Mouse (Mus musculus) liver, embryonic 13.5 days (tissue): Measurements from ENCODE around the gene Colgalt1. TPM values are rescaled to one million over a fixed set of nuclear protein-coding genes. Genes with fewer than 3 reads are reported as not detected.

Source experiments
- ATAC-seq: fragments of 200-750 bp; cut with Nextera tagmentation; 2 replicates; pipeline ENCODE4 v1.8.0; 2017; ENCODE audit warnings: low read depth, mild to moderate bottlenecking, moderate number of reproducible peaks, moderate library complexity
- DNase-seq: peaks from one replicate; pipeline ENCODE4 v3.0.0; 2022
- H3K27ac ChIP-seq: fragments of 300-500 bp; sonication (generic); 2 replicates; pipeline ENCODE4 v1.5.1; 2015; ENCODE audit warnings: moderate library complexity, mild to moderate bottlenecking, inconsistent platforms
- H3K27me3 ChIP-seq: fragments of 300-500 bp; sonication (generic); 2 replicates; pipeline ENCODE4 v1.6.1; 2015; ENCODE audit warnings: mild to moderate bottlenecking, inconsistent platforms
- H3K36me3 ChIP-seq: fragments of 300-500 bp; sonication (generic); 2 replicates; pipeline ENCODE4 v1.6.1; 2015; ENCODE audit warnings: mild to moderate bottlenecking, inconsistent platforms
- H3K4me1 ChIP-seq: fragments of 300-500 bp; sonication (generic); replicated peaks from 2 replicates; pipeline ENCODE4 v1.6.1; 2015; ENCODE audit warnings: inconsistent platforms
- H3K4me2 ChIP-seq: fragments of 300-500 bp; sonication (generic); 2 replicates; pipeline ENCODE4 v1.6.1; 2015; ENCODE audit warnings: inconsistent platforms, mild to moderate bottlenecking, moderate library complexity
- H3K4me3 ChIP-seq: fragments of 300-500 bp; sonication (generic); replicated peaks from 2 replicates; pipeline ENCODE4 v1.5.1; 2015; ENCODE audit warnings: mild to moderate bottlenecking, inconsistent platforms
- H3K9ac ChIP-seq: fragments of 300-500 bp; sonication (generic); 2 replicates; pipeline ENCODE4 v1.6.1; 2015; ENCODE audit warnings: mild to moderate bottlenecking, inconsistent platforms
- H3K9me3 ChIP-seq: fragments of 300-500 bp; sonication (generic); replicated peaks from 2 replicates; pipeline ENCODE4 v1.6.1; 2016; ENCODE audit warnings: inconsistent platforms
- whole genome bisulfite sequencing: fragments of 180-500 bp; shearing (Covaris S2); methylation state at CpG from one replicate; pipeline ENCODE4 v1.1.7; 2015; ENCODE audit not compliant: insufficient replicate concordance; 5-methylcytosine and 5-hydroxymethylcytosine counted together
- polyA plus RNA-seq: library from polyadenylated mRNA; unstranded; fragments of >200 nt; fragmentation: Nextera tagmentation; extraction: Ambion mirVana; gene quantifications from 2 replicates; pipeline ENCODE4 v1.2.1, GENCODE M21; 2015

The Colgalt1 gene
- 21.4 and 21.9 TPM in 2 replicates for polyA plus RNA-seq

- ATAC-seq (peak; percentile 99), DNase-seq (peak; percentile 97)
- H3K9ac ChIP-seq: peak within 1 kb of the TSS; percentile 91
- H3K9me3 ChIP-seq: no peaks in the 10 kb centered on the region
- peak within 1 kb of the TSS; percentile 89 for H3K4me3 ChIP-seq
- peaks cover 28% of the 10 kb centered on the region for H3K36me3 ChIP-seq
- no peaks in the 10 kb centered on the region for H3K27me3 ChIP-seq
- WGBS: under 1% methylated on average over 82 of the region's 82 CpGs
- H3K27ac ChIP-seq: peak within 1 kb of the TSS; percentile 83
- H3K4me1 ChIP-seq: peaks cover 55% of the 10 kb centered on the region
- peak within 1 kb of the TSS; percentile 99 for H3K4me2 ChIP-seq
These were observed at the start of gene Colgalt1 for GRCm38 (mm10) chr8:71610822-71611651. Gene Colgalt1 (plus strand): TSS chr8:71610998.

GRCm38 (mm10) chr8:71561401-71561800 lies 49.4 kb upstream of the Colgalt1 start:
- ATAC-seq: no peak
- no peak for DNase-seq
- peaks cover 8% of the 10 kb centered on the region; the same call in 1 of the 2 replicates for H3K9me3 ChIP-seq
- H3K27me3 ChIP-seq: peaks cover 54% of the 10 kb centered on the region
- no peak overlapping the region; the same call in 1 of the 2 replicates for H3K4me2 ChIP-seq
- no peak overlapping the region for H3K27ac ChIP-seq
- H3K9ac ChIP-seq: no peak overlapping the region
- no peak overlapping the region for H3K4me3 ChIP-seq
- 4% methylated on average over 15 of the region's 15 CpGs for WGBS
- H3K36me3 ChIP-seq: no peaks in the 10 kb centered on the region
- H3K4me1 ChIP-seq: peaks cover 48% of the 10 kb centered on the region

GRCm38 (mm10) chr8:71562751-71563150 lies 48.0 kb upstream of the Colgalt1 start:
- Histone ChIP-seq H3K4me1 (peaks cover 48% of the 10 kb centered on the region), H3K9me3 (peaks cover 8% of the 10 kb centered on the region; the same call in 1 of the 2 replicates), H3K9ac (0 out of 2 replicates have a peak overlapping the region, but pooled peaks have one; percentile 33), H3K4me2 (peak overlapping the region; percentile 60), H3K4me3 (peak overlapping the region; percentile 25; the same call in 1 of the 2 replicates), H3K27ac (no peak overlapping the region), H3K36me3 (no peaks in the 10 kb centered on the region), H3K27me3 (peaks cover 46% of the 10 kb centered on the region)
- ATAC-seq (no peak), DNase-seq (peak; percentile 54)
- 1% methylated on average over 33 of the region's 33 CpGs for WGBS

- no peak overlapping the region for H3K27ac ChIP-seq
- WGBS: 74% methylated on average over 4 of the region's 4 CpGs
- no peak for ATAC-seq
- H3K27me3 ChIP-seq: peaks cover 46% of the 10 kb centered on the region
- no peaks in the 10 kb centered on the region for H3K36me3 ChIP-seq
- H3K4me1 ChIP-seq: peaks cover 42% of the 10 kb centered on the region
- H3K9me3 ChIP-seq: peaks cover 8% of the 10 kb centered on the region; the same call in 1 of the 2 replicates
- no peak for DNase-seq
- H3K9ac ChIP-seq: no peak overlapping the region
- no peak overlapping the region for H3K4me3 ChIP-seq
- H3K4me2 ChIP-seq: no peak overlapping the region
These were observed 46.8 kb upstream of the Colgalt1 start for GRCm38 (mm10) chr8:71563992-71564391.

- Histone ChIP-seq H3K4me2 (no peak within 1 kb of the TSS), H3K9ac (no peak within 1 kb of the TSS), H3K36me3 (no peaks in the 10 kb centered on the region), H3K4me1 (peaks cover 40% of the 10 kb centered on the region), H3K27me3 (peaks cover 61% of the 10 kb centered on the region), H3K4me3 (no peak within 1 kb of the TSS), H3K27ac (no peak within 1 kb of the TSS), H3K9me3 (peaks cover 8% of the 10 kb centered on the region; the same call in 1 of the 2 replicates)
- ATAC-seq (no peak), DNase-seq (no peak)
- WGBS: 66% methylated on average over 3 of the region's 3 CpGs
These were observed 44.3 kb upstream of the Colgalt1 start, which contains the start of gene Nxnl1 for GRCm38 (mm10) chr8:71566501-71566900. Gene Nxnl1 (minus strand): TSS chr8:71566601.

- no peak overlapping the region for H3K9ac ChIP-seq
- H3K4me2 ChIP-seq: no peak overlapping the region
- ATAC-seq (no peak), DNase-seq (no peak)
- H3K27me3 ChIP-seq: peaks cover 56% of the 10 kb centered on the region
- H3K27ac ChIP-seq: no peak overlapping the region
- H3K4me1 ChIP-seq: peaks cover 31% of the 10 kb centered on the region
- no peak overlapping the region for H3K4me3 ChIP-seq
- no peaks in the 10 kb centered on the region for H3K36me3 ChIP-seq
- WGBS: 56% methylated on average over 7 of the region's 7 CpGs
- peaks cover 8% of the 10 kb centered on the region; the same call in 1 of the 2 replicates for H3K9me3 ChIP-seq
These were observed 43.2 kb upstream of the Colgalt1 start for GRCm38 (mm10) chr8:71567587-71567986.

- WGBS: 28% methylated on average over 13 of the region's 13 CpGs
- Histone ChIP-seq H3K27ac (no peak within 1 kb of the TSS), H3K4me3 (peak within 1 kb of the TSS; percentile 59), H3K27me3 (peaks cover 47% of the 10 kb centered on the region), H3K4me2 (peak within 1 kb of the TSS; percentile 81), H3K36me3 (no peaks in the 10 kb centered on the region), H3K4me1 (peaks cover 26% of the 10 kb centered on the region), H3K9ac (0 out of 2 replicates have a peak within 1 kb of the TSS, but pooled peaks have one; percentile 47), H3K9me3 (peaks cover 8% of the 10 kb centered on the region; the same call in 1 of the 2 replicates)
- ATAC-seq (no peak), DNase-seq (no peak)
These were observed 42.3 kb upstream of the Colgalt1 start, which contains the start of gene Slc27a1 for GRCm38 (mm10) chr8:71568387-71568937. Gene Slc27a1 (plus strand): TSS chr8:71568882.

- ATAC-seq (no peak), DNase-seq (no peak)
- peaks cover 26% of the 10 kb centered on the region for H3K4me1 ChIP-seq
- 53% methylated on average over 6 of the region's 6 CpGs for WGBS
- H3K9me3 ChIP-seq: peaks cover 7% of the 10 kb centered on the region; the same call in 1 of the 2 replicates
- peak overlapping the region; percentile 81 for H3K4me2 ChIP-seq
- H3K9ac ChIP-seq: no peak overlapping the region
- H3K4me3 ChIP-seq: peak overlapping the region; percentile 59; the same call in 1 of the 2 replicates
- no peak overlapping the region for H3K27ac ChIP-seq
- peaks cover 45% of the 10 kb centered on the region for H3K27me3 ChIP-seq
- no peaks in the 10 kb centered on the region for H3K36me3 ChIP-seq
These were observed 41.9 kb upstream of the Colgalt1 start for GRCm38 (mm10) chr8:71568941-71569340.

GRCm38 (mm10) chr8:71569366-71570290 lies 41.2 kb upstream of the Colgalt1 start:
- Histone ChIP-seq H3K36me3 (no peaks in the 10 kb centered on the region), H3K4me2 (peak overlapping the region; percentile 81), H3K9me3 (no peaks in the 10 kb centered on the region), H3K4me3 (peak overlapping the region; percentile 59), H3K4me1 (peaks cover 26% of the 10 kb centered on the region), H3K27me3 (peaks cover 45% of the 10 kb centered on the region), H3K9ac (0 out of 2 replicates have a peak overlapping the region, but pooled peaks have one; percentile 47), H3K27ac (no peak overlapping the region)
- ATAC-seq (peak; percentile 64), DNase-seq (peak; percentile 60)
- 1% methylated on average over 51 of the region's 51 CpGs for WGBS

- WGBS: 1% methylated on average over 41 of the region's 41 CpGs
- no peak overlapping the region for H3K27ac ChIP-seq
- no peaks in the 10 kb centered on the region for H3K36me3 ChIP-seq
- H3K9ac ChIP-seq: peak overlapping the region; percentile 59
- peaks cover 45% of the 10 kb centered on the region for H3K27me3 ChIP-seq
- H3K4me1 ChIP-seq: peaks cover 26% of the 10 kb centered on the region
- ATAC-seq: peak; percentile 70
- DNase-seq: peak; percentile 72
- H3K9me3 ChIP-seq: no peaks in the 10 kb centered on the region
- peak overlapping the region; percentile 59 for H3K4me3 ChIP-seq
- peak overlapping the region; percentile 81 for H3K4me2 ChIP-seq
These were observed 40.4 kb upstream of the Colgalt1 start for GRCm38 (mm10) chr8:71570291-71570954.
